Mouse (Mus musculus) intestine, embryonic 16.5 days (tissue): ENCODE measurements at regions not wholly inside any gene's neighbourhood (a gene's known extent, or its start where the extent isn't known, plus 50 kb on each side); places are given as distances from the start of the nearest gene placed in this dataset.
"Not testable (repeated sequence)": the region's sequence is repeated elsewhere in the genome, so short reads cannot be mapped to it uniquely, and the experiment has no call there.

Experiments used
- ATAC-seq: fragments of 200-750 bp; cut with Nextera tagmentation; 2 replicates; pipeline ENCODE4 v1.8.0; 2017; ENCODE audit warnings: moderate TSS enrichment, moderate library complexity
- H3K27ac ChIP-seq: fragments of 300-500 bp; sonication (generic); 2 replicates; pipeline ENCODE4 v1.5.1; 2014; ENCODE audit warnings: mild to moderate bottlenecking, low read length
- H3K27me3 ChIP-seq: fragments of 300-500 bp; sonication (generic); replicated peaks from 2 replicates; pipeline ENCODE4 v1.6.1; 2014; ENCODE audit warnings: low read length, control low read depth, mixed read lengths; ENCODE audit not compliant: control insufficient read depth, insufficient read depth
- H3K36me3 ChIP-seq: fragments of 300-500 bp; sonication (generic); 2 replicates; pipeline ENCODE4 v1.6.1; 2014; ENCODE audit warnings: low read length, control low read depth; ENCODE audit not compliant: control insufficient read depth, insufficient read depth
- H3K4me1 ChIP-seq: fragments of 300-500 bp; sonication (generic); 2 replicates; pipeline ENCODE4 v1.6.1; 2014; ENCODE audit warnings: low read length, control low read depth, mixed read lengths; ENCODE audit not compliant: control insufficient read depth, insufficient read depth
- H3K4me2 ChIP-seq: fragments of 300-500 bp; sonication (generic); 2 replicates; pipeline ENCODE4 v1.6.1; 2014; ENCODE audit warnings: low read depth, low read length, control low read depth
- H3K4me3 ChIP-seq: fragments of 300-500 bp; sonication (generic); 2 replicates; pipeline ENCODE4 v1.5.1; 2014; ENCODE audit warnings: mild to moderate bottlenecking, low read length
- H3K9ac ChIP-seq: fragments of 300-500 bp; sonication (generic); 2 replicates; pipeline ENCODE4 v1.6.1; 2014; ENCODE audit warnings: low read depth, low read length
- H3K9me3 ChIP-seq: fragments of 300-500 bp; sonication (generic); 2 replicates; pipeline ENCODE4 v1.6.1; 2016; ENCODE audit warnings: low read length, control low read depth; ENCODE audit not compliant: control insufficient read depth
- WGBS: fragments of 180-500 bp; shearing (Covaris S2); extraction: QIAGEN DNeasy Blood & Tissue Kit; methylation state at CpG from one replicate; pipeline ENCODE4 v1.1.7; 2014; 5-methylcytosine and 5-hydroxymethylcytosine counted together

DNA sequence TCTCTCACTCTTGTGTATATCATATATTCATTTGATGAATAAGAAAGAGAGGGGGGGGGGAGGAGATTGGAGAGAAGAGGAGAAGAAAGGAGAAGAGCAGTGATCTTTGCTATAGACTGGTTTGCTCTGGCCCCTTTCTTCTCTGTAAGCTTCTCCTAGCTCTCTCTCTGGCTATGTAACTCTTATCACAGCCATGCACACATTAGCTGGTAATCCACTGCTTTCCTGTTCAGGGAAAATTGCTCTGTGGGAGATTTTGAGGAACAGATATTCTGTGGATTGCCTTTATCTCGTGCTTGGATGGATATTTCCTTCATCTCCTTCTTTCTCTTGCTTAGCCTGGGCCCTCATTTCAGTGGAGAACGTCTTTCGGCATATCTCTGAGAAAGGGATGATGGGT, 131.4 kb upstream of the Fam3c start:
- Histone ChIP-seq H3K4me1 (no peaks in the 10 kb centered on the region), H3K36me3 (no peaks in the 10 kb centered on the region), H3K4me3 (no peak overlapping the region), H3K4me2 (no peak overlapping the region), H3K27me3 (no peaks in the 10 kb centered on the region), H3K27ac (no peak overlapping the region), H3K9ac (no peak overlapping the region), H3K9me3 (no peaks in the 10 kb centered on the region)
- ATAC-seq: no peak
- WGBS: 77% methylated on average over 3 of the region's 3 CpGs

GRCm38 (mm10) chr6:22485828-22486518, 129.9 kb upstream of the Fam3c start:
- Histone ChIP-seq H3K4me3 (no peak overlapping the region), H3K4me2 (no peak overlapping the region), H3K36me3 (no peaks in the 10 kb centered on the region), H3K9ac (no peak overlapping the region), H3K4me1 (no peaks in the 10 kb centered on the region), H3K27me3 (no peaks in the 10 kb centered on the region), H3K9me3 (no peaks in the 10 kb centered on the region), H3K27ac (no peak overlapping the region)
- ATAC-seq: no peak
- WGBS: 60% methylated on average over 11 of the region's 11 CpGs

DNA sequence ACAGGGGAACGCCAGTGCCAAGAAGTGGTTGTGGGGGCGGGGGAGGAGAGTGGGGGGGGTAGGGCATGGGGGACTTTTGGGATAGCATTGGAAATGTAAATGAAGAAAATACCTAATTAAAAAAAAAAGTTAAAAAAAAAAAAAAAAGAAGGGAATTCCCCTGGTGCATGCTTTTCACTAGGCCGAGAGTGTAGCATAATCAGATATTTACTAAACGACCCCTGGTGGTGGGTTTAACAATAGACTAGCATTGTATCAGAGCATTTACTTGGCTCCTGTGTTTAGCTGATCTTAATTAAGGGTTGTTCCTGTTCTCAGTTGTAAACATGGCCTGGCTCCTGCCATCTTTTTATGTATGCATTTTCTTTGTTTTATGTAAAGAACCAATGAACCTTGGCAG, 126.2 kb upstream of the Fam3c start:
- H3K36me3 ChIP-seq, H3K9me3 ChIP-seq, H3K4me1 ChIP-seq, H3K27ac ChIP-seq, H3K27me3 ChIP-seq, H3K4me2 ChIP-seq, H3K9ac ChIP-seq, H3K4me3 ChIP-seq, ATAC-seq: not testable (repeated sequence)
- 91% methylated on average over 4 of the region's 4 CpGs for WGBS

DNA sequence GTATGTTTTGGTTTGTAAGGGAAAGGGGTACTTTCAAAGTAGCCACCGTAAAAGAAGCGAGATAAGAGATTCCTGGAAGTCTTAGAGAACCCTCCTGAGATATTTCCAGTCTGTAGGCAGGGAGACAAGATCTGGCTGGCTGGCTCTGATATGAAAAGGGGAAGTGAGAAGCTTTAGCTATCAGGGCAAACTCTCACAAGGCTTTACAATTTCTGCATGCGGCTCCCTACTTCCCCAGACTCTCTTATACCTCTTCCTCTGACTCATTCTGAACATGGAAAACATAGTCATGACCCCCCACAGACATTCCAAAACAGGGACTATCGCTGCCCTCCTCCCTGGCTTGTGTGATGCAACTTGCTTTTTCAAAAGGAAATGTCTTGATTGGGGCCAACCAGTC, 118.6 kb upstream of the Fam3c start:
- H3K9me3 ChIP-seq: no peaks in the 10 kb centered on the region
- H3K36me3 ChIP-seq: no peaks in the 10 kb centered on the region
- no peaks in the 10 kb centered on the region for H3K4me1 ChIP-seq
- no peak overlapping the region for H3K9ac ChIP-seq
- ATAC-seq: no peak
- no peak overlapping the region for H3K27ac ChIP-seq
- H3K4me3 ChIP-seq: no peak overlapping the region
- 71% methylated on average over 4 of the region's 4 CpGs for WGBS
- no peak overlapping the region for H3K4me2 ChIP-seq
- H3K27me3 ChIP-seq: no peaks in the 10 kb centered on the region

DNA sequence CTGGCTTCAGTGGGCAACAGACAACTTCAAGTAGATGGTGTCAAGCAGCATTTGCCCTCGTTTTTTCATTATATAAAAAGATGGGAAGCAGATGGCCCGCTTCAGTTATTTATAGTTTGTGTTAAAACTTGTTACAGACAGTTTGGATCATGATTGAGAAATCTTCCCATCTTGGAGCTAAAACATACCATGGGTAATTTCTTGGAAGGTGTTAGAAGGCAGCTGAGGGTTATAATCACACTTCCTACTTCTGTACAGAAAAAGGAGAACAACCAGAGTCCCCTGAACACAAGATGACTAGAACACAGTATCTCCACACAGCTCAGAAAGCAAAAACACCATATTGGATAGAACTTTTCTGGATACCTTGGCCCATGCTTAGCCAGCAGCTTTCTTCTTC, 118.0 kb upstream of the Fam3c start:
- H3K4me3 ChIP-seq: no peak overlapping the region
- no peaks in the 10 kb centered on the region for H3K9me3 ChIP-seq
- H3K9ac ChIP-seq: no peak overlapping the region
- H3K27me3 ChIP-seq: no peaks in the 10 kb centered on the region
- no peak overlapping the region for H3K27ac ChIP-seq
- H3K4me2 ChIP-seq: no peak overlapping the region
- 63% methylated on average over 2 of the region's 2 CpGs for WGBS
- no peaks in the 10 kb centered on the region for H3K36me3 ChIP-seq
- no peaks in the 10 kb centered on the region for H3K4me1 ChIP-seq
- no peak for ATAC-seq

GRCm38 (mm10) chr6:22472400-22472799, 116.4 kb upstream of the Fam3c start:
- not testable (repeated sequence) for ATAC-seq, H3K36me3 ChIP-seq, H3K4me1 ChIP-seq, H3K4me2 ChIP-seq, H3K27me3 ChIP-seq, H3K4me3 ChIP-seq, H3K27ac ChIP-seq, H3K9ac ChIP-seq, H3K9me3 ChIP-seq
- WGBS: 83% methylated on average over 5 of the region's 5 CpGs

DNA sequence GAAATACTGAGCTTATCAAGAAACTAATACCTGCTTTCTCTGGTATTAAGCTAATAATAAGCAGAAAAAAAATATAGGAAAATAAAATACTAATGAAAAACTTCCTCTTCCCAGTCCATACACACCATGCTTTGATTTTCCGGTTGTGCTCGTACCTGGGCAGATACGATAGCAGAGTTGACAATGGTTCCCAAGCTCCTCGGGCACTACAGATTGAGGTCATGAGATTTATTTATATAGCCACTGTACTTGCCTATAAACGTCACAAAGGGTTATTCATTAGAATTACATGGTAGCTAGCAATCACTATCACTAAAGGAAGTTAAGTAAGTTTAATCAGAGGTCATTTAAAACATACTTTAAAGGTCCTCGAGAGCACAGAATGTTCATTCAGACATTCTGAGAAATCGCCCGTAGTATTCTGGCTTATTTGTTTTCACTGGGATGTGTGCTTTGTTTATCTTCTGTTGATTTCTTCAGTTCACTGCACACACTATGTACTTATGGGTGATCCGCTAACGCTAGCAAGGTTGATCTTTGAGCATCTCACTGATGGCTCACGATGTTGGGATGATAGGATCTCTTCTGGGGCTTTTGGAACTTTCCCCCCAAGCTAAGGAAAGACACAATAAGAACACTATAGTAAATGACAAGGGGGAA, 111.4 kb upstream of the Fam3c start:
- Histone ChIP-seq H3K4me2 (no peak overlapping the region), H3K27ac (no peak overlapping the region), H3K27me3 (no peaks in the 10 kb centered on the region), H3K9me3 (no peaks in the 10 kb centered on the region), H3K4me3 (no peak overlapping the region), H3K4me1 (no peaks in the 10 kb centered on the region), H3K36me3 (no peaks in the 10 kb centered on the region), H3K9ac (no peak overlapping the region)
- 63% methylated on average over 11 of the region's 11 CpGs for WGBS
- ATAC-seq: no peak

- Histone ChIP-seq H3K4me3 (no peak overlapping the region), H3K9ac (no peak overlapping the region), H3K27ac (no peak overlapping the region), H3K27me3 (no peaks in the 10 kb centered on the region), H3K9me3 (no peaks in the 10 kb centered on the region), H3K4me1 (no peaks in the 10 kb centered on the region), H3K36me3 (no peaks in the 10 kb centered on the region), H3K4me2 (no peak overlapping the region)
- 94% methylated on average over 1 of the region's 1 CpGs for WGBS
- ATAC-seq: no peak
These were observed 109.9 kb upstream of the Fam3c start for GRCm38 (mm10) chr6:22465926-22466325.

- WGBS: 82% methylated on average over 7 of the region's 7 CpGs
- Histone ChIP-seq H3K4me3 (no peak overlapping the region), H3K27ac (no peak overlapping the region), H3K27me3 (no peaks in the 10 kb centered on the region), H3K9me3 (no peaks in the 10 kb centered on the region), H3K9ac (no peak overlapping the region), H3K4me1 (no peaks in the 10 kb centered on the region), H3K36me3 (no peaks in the 10 kb centered on the region), H3K4me2 (no peak overlapping the region)
- no peak for ATAC-seq
These were observed 103.5 kb upstream of the Fam3c start for GRCm38 (mm10) chr6:22459440-22460016.
